Mouse (Mus musculus) frontal cortex, postnatal 36 days (tissue): ENCODE data around the gene H2afy.

Experiments
- DNase-seq, 2 experiments: peaks; one replicate each; pipeline ENCODE4 v3.0.0; 2022; ENCODE audit warnings: low spot score in 2 of 2

The H2afy gene

DNA sequence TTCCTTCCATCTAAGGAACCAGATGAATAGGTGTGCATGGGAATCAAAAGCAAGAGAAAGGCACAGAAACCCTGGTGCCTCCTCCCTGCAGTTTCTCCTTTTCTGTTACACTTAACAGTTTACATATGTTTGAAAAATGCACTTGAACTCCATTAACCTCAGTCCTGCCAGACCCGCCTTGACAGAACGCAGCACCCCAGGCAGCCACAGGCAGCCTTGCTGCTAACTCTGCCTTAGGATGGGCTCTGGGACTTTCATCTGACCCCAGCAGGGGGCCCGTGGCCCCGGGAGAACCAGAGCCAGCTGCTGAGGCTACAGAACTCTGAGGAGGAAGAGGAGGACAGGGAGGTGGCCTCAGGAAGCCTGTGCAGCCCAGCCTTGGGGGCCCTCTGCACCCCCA, 23.7 kb downstream of the H2afy start:
- no peak for DNase-seq

DNA sequence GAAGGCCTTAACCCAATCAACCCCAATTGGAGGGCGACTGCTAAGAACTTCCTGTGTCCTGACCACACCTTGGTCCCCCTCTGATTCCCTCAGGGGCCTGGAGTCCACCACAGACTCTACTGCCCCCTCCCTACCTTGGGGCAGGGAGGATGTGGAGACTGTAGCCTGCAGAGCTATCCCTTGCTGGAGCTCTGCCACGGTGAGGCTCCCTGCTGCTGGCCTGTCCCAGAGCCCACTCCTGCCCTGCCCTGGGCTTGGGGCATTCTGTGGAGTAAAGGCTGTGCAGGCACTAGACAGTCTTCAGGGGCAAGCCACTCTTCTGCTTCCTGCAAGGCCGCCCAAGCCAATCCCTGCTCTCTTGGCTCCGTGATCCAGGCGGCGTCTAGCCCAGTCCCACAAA, 24.6 kb downstream of the H2afy start:
- DNase-seq = no peak

DNA sequence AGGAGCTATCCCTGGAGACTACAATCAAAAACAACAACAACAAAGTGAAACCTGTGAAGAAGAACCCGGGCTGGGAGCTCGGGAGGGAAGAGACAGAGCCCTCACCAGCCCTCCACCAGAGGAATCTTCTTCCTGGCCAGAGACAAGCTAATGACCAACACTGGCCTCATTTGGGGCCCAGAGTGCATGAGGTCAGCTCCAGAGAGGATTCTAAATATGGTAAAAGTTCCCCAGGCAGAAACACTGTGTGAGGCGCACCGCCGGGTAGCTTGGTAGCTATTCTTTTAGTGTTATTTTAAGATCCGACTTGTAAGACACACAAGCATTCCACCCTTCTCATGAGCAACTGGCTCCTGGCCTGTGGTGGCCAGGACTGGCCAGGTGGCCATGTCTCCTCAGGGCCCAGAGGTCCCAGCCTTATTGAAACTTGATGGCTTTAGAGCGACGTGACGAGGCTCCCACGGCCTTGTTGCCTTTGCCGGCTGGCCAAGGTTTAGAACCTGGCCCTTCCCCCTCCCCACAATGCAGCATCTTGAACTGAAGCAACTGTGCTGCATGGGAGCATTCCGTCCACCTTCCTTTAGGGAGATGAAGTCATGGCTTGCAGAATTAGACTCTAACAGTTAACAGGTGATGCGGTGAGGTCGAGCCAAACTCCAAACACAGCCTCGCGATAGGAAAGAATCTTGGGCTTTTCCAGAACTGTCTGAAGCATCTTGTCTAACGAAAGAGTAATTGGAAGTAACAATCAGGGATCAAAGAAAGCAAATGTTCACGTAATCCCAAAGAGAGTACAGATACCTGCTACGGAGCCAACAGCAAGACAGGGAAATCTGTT, 25.2 kb downstream of the H2afy start:
- no peak for DNase-seq

DNA sequence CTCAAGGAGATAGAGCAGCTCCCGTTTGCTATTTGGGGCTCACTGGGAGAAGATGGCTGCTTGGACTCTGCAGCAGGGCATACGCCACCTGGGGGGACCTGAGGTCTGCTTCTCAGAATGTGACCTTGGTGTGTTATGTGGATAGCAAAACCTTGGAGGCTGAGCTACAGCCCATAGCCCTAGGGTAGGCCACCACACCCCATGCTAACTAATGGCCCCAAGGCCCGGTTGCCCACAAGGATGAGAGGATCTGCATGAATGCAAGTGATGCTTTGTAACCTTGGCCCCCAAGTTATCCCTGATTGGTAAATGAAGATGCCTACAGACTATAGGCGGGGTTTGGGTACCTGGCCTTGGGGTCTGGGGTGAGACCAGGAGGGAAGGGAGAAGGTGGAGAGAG, 26.5 kb downstream of the H2afy start:
- DNase-seq = no peak

GRCm38 (mm10) chr13:56108849-56109519, 27.2 kb downstream of the H2afy start:
- DNase-seq = no peak

DNA sequence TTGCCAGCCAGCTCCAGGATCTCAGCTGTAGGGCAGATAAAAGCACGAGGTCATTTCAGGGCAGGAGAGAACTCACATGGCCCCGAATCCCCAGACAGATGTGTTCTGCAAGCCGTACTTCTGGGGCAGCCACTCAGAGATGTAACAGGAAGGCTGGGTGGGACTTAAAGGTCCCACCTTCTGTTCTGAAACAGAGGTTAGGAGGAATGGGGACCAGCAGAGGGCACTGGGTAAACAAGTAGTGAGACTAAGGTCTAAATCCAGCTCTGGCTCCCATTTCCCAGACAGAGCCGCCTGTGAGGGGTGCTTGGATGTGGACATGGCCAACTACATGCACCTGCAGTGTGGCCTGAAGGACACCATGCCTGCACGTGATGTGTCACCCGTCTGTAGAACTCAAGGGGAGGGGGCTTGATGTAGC, 31.2 kb downstream of the H2afy start:
- DNase-seq = no peak

GRCm38 (mm10) chr13:56103796-56104746, 32.1 kb downstream of the H2afy start:
- no peak for DNase-seq

DNA sequence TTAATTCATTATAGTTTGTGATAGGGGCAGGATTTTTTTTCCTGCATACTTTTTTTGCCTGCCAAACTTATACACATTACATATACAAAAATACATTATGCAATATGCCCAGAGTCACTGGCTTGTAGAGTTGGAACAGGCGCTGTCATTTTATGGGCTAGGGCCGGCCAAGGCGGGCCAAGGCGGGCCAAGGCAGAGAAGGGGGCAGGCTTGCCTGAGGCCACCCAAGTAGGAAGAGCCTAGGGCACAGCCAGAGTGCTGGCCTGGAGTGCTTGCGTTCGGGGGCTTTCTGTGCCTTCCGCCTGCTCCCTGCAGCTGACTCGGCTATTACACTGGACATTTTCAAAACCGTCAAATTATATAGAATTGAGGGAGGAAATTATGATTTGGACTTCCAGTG, 34.0 kb downstream of the H2afy start:
- DNase-seq = no peak

DNA sequence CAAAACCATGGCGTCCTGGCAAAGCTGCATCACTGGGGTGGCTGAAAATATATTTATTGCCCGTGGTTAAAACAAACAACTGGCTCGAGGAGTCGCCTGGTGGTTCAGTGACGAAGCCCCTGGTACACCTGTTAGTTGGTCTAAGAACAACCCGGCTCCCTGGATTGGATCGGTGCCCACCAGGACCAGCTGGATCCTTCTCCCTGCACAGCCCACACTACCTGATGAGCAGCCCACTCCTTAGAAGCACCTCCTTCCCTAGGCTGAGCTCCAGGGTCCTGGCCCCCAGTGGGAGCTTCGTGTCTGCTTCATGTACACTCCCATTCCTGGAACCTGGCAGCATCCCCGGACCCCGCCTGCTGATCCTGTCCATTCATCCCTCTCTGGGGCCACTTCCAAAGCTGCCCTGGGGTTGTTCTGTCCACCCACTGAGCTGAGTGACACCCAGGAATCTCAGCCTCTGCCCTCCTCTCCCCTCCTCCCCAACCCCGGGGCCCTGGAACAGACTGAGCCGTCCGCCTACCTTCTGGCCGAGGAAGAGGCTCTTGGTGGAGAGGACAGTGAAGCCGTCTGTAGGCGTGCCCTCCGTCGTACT, 40.5 kb downstream of the H2afy start:
- DNase-seq = no peak

DNA sequence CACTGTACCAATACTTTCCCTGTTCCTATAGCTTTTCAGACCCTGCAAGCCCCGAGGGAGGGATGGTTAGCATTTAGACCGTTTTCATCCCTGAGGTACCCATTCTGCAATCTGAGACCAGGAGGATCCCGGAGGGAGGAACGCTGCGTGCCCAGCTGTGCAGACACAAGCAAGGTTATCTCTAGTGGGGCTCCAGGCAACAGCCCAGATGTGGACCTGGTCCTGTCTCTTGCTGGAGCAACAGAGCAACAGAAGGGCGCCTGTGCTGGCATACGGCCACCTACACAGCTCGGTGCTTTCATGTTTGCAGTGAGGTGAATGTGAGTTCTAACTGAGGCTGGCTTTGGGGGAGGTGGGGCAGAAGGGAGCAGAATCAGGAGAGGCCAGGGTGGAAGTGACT, 41.6 kb downstream of the H2afy start:
- DNase-seq = no peak

GRCm38 (mm10) chr13:56093680-56094079, 42.5 kb downstream of the H2afy start:
- peak in 1 of 2 experiments; percentile 36 for DNase-seq

GRCm38 (mm10) chr13:56092606-56093005, 43.6 kb downstream of the H2afy start:
- no peak for DNase-seq

GRCm38 (mm10) chr13:56090597-56090996, 45.6 kb downstream of the H2afy start:
- DNase-seq = no peak

GRCm38 (mm10) chr13:56088602-56089001, 47.6 kb downstream of the H2afy start:
- DNase-seq = no peak

GRCm38 (mm10) chr13:56087936-56088335, 48.2 kb downstream of the H2afy start:
- no peak for DNase-seq

DNA sequence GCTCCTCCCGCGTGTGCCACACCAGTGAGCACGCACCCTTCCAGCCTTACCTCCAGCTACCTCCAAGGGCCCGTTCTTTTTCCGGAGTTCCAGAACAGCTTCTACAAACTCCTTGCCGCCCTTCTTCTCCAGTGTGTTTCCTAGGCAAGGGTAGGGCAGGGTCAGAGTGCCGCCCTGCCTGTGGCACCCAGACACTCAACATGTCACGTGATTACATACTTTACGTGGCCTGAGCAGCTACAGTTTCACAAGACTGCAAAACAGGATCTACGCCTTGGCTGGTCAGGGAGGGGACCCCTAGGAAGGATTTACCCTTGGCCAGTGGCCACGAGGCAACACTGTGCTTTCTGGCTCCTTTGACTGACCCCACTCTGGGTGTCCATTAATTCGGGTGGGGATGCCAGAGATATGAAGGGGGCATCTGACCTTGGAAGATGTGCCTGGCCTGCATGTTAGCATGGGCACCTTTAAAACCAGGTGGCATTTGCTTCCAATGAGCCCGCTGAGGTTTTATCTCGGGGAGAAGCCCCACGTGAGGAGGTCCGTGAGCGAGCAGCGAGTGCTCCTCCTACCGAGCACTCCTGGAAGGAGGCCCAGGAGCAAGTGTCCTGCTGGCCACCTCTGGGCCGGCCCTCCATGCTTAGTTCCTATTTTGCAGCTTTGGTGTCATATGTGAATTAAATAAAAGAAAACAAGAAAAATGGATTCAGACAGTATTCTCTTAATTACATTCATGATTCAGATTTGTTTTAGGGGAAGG, 51.8 kb downstream of the H2afy start:
- no peak for DNase-seq

DNA sequence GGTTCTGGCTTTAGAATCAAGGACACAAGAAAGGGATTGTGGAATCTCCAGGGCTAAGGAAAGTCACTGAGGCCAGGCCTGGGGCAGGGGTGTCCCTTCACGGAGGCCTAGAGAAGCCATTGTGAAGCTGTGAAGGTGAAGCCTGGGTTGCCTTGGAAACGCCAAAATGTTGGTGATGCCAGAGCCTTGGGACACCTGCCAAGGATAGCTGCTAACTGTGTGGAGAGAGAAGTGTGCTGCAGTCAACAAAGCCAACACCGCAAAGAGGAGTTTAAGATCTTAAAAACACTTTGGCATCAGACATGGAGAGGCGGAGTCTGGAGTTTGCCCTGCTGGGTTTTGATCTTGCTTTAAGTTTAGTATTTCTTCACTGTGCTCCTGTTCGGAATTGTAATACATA, 54.5 kb downstream of the H2afy start:
- DNase-seq = no peak

GRCm38 (mm10) chr13:56079616-56080015, 56.5 kb downstream of the H2afy start:
- DNase-seq = no peak

DNA sequence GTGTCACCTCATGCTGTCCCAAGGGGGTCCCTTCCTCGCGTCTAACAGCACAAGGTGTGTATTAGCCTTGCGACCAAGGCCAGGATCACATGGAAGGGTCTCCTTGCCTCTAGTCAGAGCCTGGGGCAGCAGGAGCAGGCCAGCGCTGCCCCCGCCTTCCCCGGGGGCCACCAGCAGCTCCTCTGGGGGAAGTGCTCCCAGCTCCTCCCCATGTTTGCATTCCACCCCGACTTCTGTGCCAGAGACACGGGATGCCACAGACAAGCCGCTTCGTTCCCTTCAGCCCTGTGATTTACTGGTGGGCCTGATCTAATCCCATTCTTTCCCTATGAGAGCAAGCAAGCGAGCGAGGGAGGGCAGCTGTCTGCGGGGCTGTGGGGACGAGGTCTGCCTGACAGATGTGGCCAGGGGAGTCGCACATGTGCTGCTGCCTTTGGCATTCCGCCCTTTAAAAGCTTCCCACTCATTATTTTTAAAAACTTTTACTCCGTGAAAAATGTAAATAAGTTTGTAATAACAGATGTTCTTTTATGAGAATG, 57.4 kb downstream of the H2afy start:
- no peak for DNase-seq

DNA sequence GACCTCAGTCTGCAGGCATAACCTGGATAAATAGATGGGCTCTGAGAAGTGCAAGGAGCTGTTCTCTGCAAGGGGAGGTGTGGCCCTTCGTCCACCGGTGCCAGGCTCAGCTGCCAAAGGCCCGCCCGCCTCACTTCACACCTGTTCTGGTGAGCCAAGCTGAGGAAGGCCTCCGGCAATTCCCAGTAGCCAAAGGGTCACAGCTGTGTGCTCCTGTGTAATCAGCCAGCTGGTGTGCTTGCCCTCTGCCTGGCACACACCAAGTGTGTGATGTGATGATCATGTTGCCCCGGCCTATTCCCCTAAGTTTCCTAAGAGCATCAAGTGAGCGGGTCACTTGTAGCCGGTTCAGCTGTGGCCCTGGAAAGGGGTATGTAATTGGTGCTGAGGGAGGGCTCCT, 60.2 kb downstream of the H2afy start:
- DNase-seq = no peak

DNA sequence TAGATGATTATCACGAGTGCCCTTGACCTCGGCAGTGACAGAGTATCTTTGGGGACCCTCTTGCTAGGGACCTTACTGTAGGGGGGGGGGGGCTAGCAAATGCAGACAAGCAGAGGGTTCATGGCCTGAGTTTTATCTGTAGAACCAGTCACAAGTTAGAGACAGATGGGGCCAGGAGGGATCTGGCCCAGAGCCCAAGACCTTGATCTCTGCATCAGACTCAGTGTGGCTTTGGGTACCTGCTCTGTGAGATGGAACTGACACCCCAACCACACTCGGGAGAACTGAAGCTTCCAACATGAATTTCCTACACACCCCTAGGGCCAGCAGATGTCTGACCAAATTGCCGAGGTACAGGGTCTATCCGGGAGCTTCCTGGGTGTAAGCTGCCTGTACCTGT, 63.0 kb downstream of the H2afy start:
- DNase-seq = no peak
